Mouse (Mus musculus) limb, embryonic 11.5 days (tissue): Measurements from ENCODE around the gene Iqsec2. TPM values are rescaled to one million over a fixed set of nuclear protein-coding genes. Genes with fewer than 3 reads are reported as not detected.
A peak's percentile ranks its signal among the peaks of the same experiment; 100 is the strongest.

Experiments used
- ATAC-seq: fragments of 200-750 bp; cut with Nextera tagmentation; 2 replicates; pipeline ENCODE4 v1.8.0; 2017; ENCODE audit warnings: low read depth; ENCODE audit not compliant: insufficient number of reproducible peaks, low FRiP score, low TSS enrichment
- DNase-seq: peaks from one replicate; pipeline ENCODE4 v3.0.0-alpha.2; 2015; ENCODE audit warnings: low spot score
- H3K27ac ChIP-seq: fragments of 300-500 bp; sonication (generic); replicated peaks from 2 replicates; pipeline ENCODE4 v1.5.1; 2014; ENCODE audit warnings: low read depth, mild to moderate bottlenecking, low read length
- H3K27me3 ChIP-seq: fragments of 300-500 bp; sonication (generic); 2 replicates; pipeline ENCODE4 v1.6.1; 2014; ENCODE audit warnings: mild to moderate bottlenecking, low read length, mixed read lengths; ENCODE audit not compliant: control insufficient read depth, insufficient read depth
- H3K36me3 ChIP-seq: fragments of 300-500 bp; sonication (generic); 2 replicates; pipeline ENCODE4 v1.6.1; 2014; ENCODE audit warnings: mild to moderate bottlenecking, low read length, moderate library complexity, mixed read lengths; ENCODE audit not compliant: control insufficient read depth, insufficient read depth
- H3K4me1 ChIP-seq: fragments of 300-500 bp; sonication (generic); 2 replicates; pipeline ENCODE4 v1.6.1; 2014; ENCODE audit warnings: low read length, mixed read lengths; ENCODE audit not compliant: control insufficient read depth, insufficient read depth
- H3K4me2 ChIP-seq: fragments of 300-500 bp; sonication (generic); 2 replicates; pipeline ENCODE4 v1.6.1; 2014; ENCODE audit warnings: low read depth, mild to moderate bottlenecking, moderate library complexity; ENCODE audit not compliant: severe bottlenecking
- H3K4me3 ChIP-seq: fragments of 300-500 bp; sonication (generic); 2 replicates; pipeline ENCODE4 v1.5.1; 2014; ENCODE audit warnings: low read depth, low read length
- H3K9ac ChIP-seq: fragments of 300-500 bp; sonication (generic); 2 replicates; pipeline ENCODE4 v1.6.1; 2014; ENCODE audit warnings: mild to moderate bottlenecking, low read length
- H3K9me3 ChIP-seq: fragments of 300-500 bp; sonication (generic); 2 replicates; pipeline ENCODE4 v1.6.1; 2016; ENCODE audit warnings: low read length; ENCODE audit not compliant: control insufficient read depth
- WGBS: fragments of 180-500 bp; shearing (Covaris S2); extraction: QIAGEN DNeasy Blood & Tissue Kit; methylation state at CpG from one replicate; pipeline ENCODE4 v1.1.7; 2014; 5-methylcytosine and 5-hydroxymethylcytosine counted together
- polyA plus RNA-seq: library from polyadenylated mRNA; unstranded; fragments of >200 nt; fragmentation: Nextera tagmentation; extraction: Ambion mirVana; gene quantifications from 2 replicates; pipeline ENCODE4 v1.2.1, GENCODE M21; 2014

Gene Iqsec2
- 1.1 and 1.5 TPM in 2 replicates for polyA plus RNA-seq

GRCm38 (mm10) chrX:152143941-152144741, at the start of gene Iqsec2:
Gene Iqsec2, plus strand, starts transcription at chrX:152144268.
- peak; percentile 40 for DNase-seq

GRCm38 (mm10) chrX:152097572-152097971, 46.5 kb upstream of the Iqsec2 start:
- no peak overlapping the region for H3K27ac ChIP-seq
- 65% methylated on average over 1 of the region's 1 CpGs for WGBS
- H3K4me1 ChIP-seq = no peaks in the 10 kb centered on the region
- peaks cover 15% of the 10 kb centered on the region for H3K27me3 ChIP-seq
- H3K36me3 ChIP-seq = no peaks in the 10 kb centered on the region
- H3K9ac ChIP-seq = no peak overlapping the region
- no peak for ATAC-seq
- H3K4me2 ChIP-seq = no peak overlapping the region
- H3K4me3 ChIP-seq = no peak overlapping the region
- H3K9me3 ChIP-seq = no peaks in the 10 kb centered on the region
- DNase-seq = no peak

More at GRCm38 (mm10) chrX:152143941-152144741, at the start of gene Iqsec2:
- Histone ChIP-seq H3K4me1 (no peaks in the 10 kb centered on the region), H3K9me3 (no peaks in the 10 kb centered on the region), H3K27ac (no peak within 1 kb of the TSS), H3K9ac (peak within 1 kb of the TSS; percentile 52), H3K27me3 (peaks cover 50% of the 10 kb centered on the region), H3K4me3 (peak within 1 kb of the TSS; percentile 51), H3K4me2 (peak within 1 kb of the TSS; percentile 83), H3K36me3 (no peaks in the 10 kb centered on the region)
- peak; percentile 56 for ATAC-seq
- WGBS = 5% methylated on average over 15 of the region's 78 CpGs

DNA sequence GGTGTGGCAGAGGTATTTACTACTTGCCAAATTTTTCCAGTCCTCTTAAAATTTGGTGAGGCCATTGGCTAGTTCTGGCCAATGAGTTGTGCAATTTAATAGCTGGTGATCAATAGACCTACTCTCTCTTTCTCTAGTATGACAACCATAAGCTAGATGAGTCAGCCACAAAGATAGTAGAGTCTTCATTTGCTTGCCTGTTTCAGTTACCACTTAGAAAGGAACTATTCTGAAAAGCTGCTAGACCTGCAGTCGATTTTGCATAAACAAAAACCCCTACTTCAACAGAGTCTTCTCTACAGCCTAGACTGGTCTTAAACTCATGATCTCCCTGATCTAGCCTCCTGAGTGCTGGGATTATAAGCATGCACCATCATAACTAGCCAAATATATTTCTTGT, 22.4 kb upstream of the Iqsec2 start:
- no peak overlapping the region for H3K27ac ChIP-seq
- 83% methylated on average over 1 of the region's 1 CpGs for WGBS
- no peak overlapping the region for H3K9ac ChIP-seq

GRCm38 (mm10) chrX:152130777-152131176, 13.3 kb upstream of the Iqsec2 start:
- Histone ChIP-seq H3K27ac (no peak overlapping the region), H3K36me3 (no peaks in the 10 kb centered on the region), H3K9ac (no peak overlapping the region), H3K4me3 (no peak overlapping the region), H3K4me1 (no peaks in the 10 kb centered on the region), H3K27me3 (peaks cover 18% of the 10 kb centered on the region; the same call in 1 of the 2 replicates), H3K4me2 (no peak overlapping the region), H3K9me3 (no peaks in the 10 kb centered on the region)
- DNase-seq = no peak
- no peak for ATAC-seq
- WGBS = 58% methylated on average over 3 of the region's 3 CpGs

More for the DNA sequence above, 22.4 kb upstream of the Iqsec2 start:
- ATAC-seq = no peak
- Histone ChIP-seq H3K4me1 (no peaks in the 10 kb centered on the region), H3K4me3 (no peak overlapping the region), H3K9me3 (no peaks in the 10 kb centered on the region), H3K36me3 (no peaks in the 10 kb centered on the region), H3K27me3 (0 out of 2 replicates have a peak, but pooled peaks cover 5% of the 10 kb centered on the region), H3K4me2 (no peak overlapping the region)
- DNase-seq = no peak

GRCm38 (mm10) chrX:152132029-152132428, 12.0 kb upstream of the Iqsec2 start:
- DNase-seq (no peak), ATAC-seq (no peak)
- 81% methylated on average over 2 of the region's 2 CpGs for WGBS
- Histone ChIP-seq H3K4me3 (no peak overlapping the region), H3K4me2 (no peak overlapping the region), H3K27me3 (peaks cover 21% of the 10 kb centered on the region), H3K36me3 (no peaks in the 10 kb centered on the region), H3K4me1 (no peaks in the 10 kb centered on the region), H3K27ac (no peak overlapping the region), H3K9me3 (no peaks in the 10 kb centered on the region), H3K9ac (no peak overlapping the region)

DNA sequence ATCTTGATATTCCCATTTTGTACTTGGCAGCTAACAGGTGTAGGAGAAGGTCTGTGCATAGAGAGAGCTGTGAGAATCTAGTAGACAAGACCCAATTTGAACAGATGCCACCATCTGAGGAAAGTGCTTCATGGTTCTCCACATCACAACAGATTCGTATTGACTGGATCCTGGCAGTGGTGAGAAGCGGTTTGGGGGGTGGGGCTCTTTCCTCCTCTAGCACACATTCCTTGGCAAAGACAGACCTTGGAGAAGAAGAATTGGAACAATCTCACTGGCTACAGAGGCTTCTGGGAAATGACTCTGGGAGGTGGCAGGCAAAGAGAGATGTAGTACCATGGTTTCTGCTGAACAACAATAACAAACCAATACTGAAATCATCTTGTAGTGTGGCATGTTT, 8.9 kb upstream of the Iqsec2 start:
- Histone ChIP-seq H3K9me3 (no peaks in the 10 kb centered on the region), H3K4me3 (no peak overlapping the region), H3K27ac (no peak overlapping the region), H3K9ac (no peak overlapping the region), H3K27me3 (peaks cover 23% of the 10 kb centered on the region), H3K4me1 (no peaks in the 10 kb centered on the region), H3K4me2 (no peak overlapping the region), H3K36me3 (no peaks in the 10 kb centered on the region)
- ATAC-seq (no peak), DNase-seq (no peak)
- WGBS = 54% methylated on average over 2 of the region's 2 CpGs

GRCm38 (mm10) chrX:152144742-152145214, 710 bp downstream of the Iqsec2 start:
- Histone ChIP-seq H3K27ac (no peak overlapping the region), H3K27me3 (peaks cover 50% of the 10 kb centered on the region), H3K4me2 (peak overlapping the region; percentile 83), H3K36me3 (no peaks in the 10 kb centered on the region), H3K4me1 (no peaks in the 10 kb centered on the region), H3K9ac (peak overlapping the region; percentile 52), H3K4me3 (peak overlapping the region; percentile 51), H3K9me3 (no peaks in the 10 kb centered on the region)
- ATAC-seq (peak; percentile 11; the same call in 1 of the 2 replicates), DNase-seq (peak; percentile 26)
- 17% methylated on average over 35 of the region's 42 CpGs for WGBS

DNA sequence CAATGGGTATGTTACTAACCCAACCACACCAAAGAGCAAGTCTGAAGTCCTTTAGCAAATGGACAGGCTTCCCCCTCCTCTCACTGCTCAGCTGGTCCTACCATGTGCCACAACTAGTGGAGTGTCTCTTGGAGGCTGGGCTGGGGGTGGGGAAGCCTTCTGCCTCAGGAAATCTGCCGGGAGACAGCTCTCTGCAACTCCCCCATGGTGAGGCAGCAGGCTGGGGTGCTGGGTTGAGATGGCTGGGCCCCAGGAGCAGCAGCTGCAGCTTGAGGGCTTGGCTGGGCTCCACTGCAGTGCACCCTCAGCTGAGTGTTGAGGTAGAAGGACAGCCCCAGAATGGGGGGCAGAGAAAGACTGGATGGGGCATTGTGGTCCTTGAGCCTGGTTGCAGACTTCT, 2.1 kb downstream of the Iqsec2 start:
- Histone ChIP-seq H3K4me2 (no peak overlapping the region), H3K9ac (no peak overlapping the region), H3K27me3 (peaks cover 50% of the 10 kb centered on the region), H3K4me3 (no peak overlapping the region), H3K4me1 (no peaks in the 10 kb centered on the region), H3K27ac (no peak overlapping the region), H3K36me3 (no peaks in the 10 kb centered on the region), H3K9me3 (no peaks in the 10 kb centered on the region)
- DNase-seq (no peak), ATAC-seq (no peak)
- 23% methylated on average over 1 of the region's 1 CpGs for WGBS
